Mouse (Mus musculus) forebrain, postnatal 0 days (tissue): ENCODE results near the gene Setd5. TPM values are rescaled to one million over a fixed set of nuclear protein-coding genes. Genes with fewer than 3 reads are reported as not detected.

Experiments used
- ATAC-seq: fragments of 200-750 bp; cut with Nextera tagmentation; 2 replicates; pipeline ENCODE4 v1.8.0; 2017; ENCODE audit warnings: mild to moderate bottlenecking, moderate library complexity
- DNase-seq: peaks from one replicate; pipeline ENCODE4 v3.0.0-alpha.2; 2015
- H3K27ac ChIP-seq: fragments of 300-500 bp; sonication (generic); 2 replicates; pipeline ENCODE4 v1.5.1; 2014; ENCODE audit warnings: low read depth, mild to moderate bottlenecking, antibody characterized with exemption, low read length, moderate library complexity, mixed read lengths
- H3K27me3 ChIP-seq: fragments of 300-500 bp; sonication (generic); 2 replicates; pipeline ENCODE4 v1.6.1; 2014; ENCODE audit warnings: mild to moderate bottlenecking, low read length, mixed read lengths; ENCODE audit not compliant: insufficient read depth
- H3K36me3 ChIP-seq: fragments of 300-500 bp; sonication (generic); 2 replicates; pipeline ENCODE4 v1.6.1; 2014; ENCODE audit warnings: mild to moderate bottlenecking, moderate library complexity; ENCODE audit not compliant: insufficient read depth
- H3K4me1 ChIP-seq: fragments of 300-500 bp; sonication (generic); 2 replicates; pipeline ENCODE4 v1.6.1; 2014; ENCODE audit warnings: antibody characterized with exemption; ENCODE audit not compliant: insufficient read depth
- H3K4me2 ChIP-seq: fragments of 300-500 bp; sonication (generic); 2 replicates; pipeline ENCODE4 v1.6.1; 2014; ENCODE audit warnings: low read depth, mild to moderate bottlenecking, moderate library complexity
- H3K4me3 ChIP-seq: fragments of 300-500 bp; sonication (generic); 2 replicates; pipeline ENCODE4 v1.5.1; 2014; ENCODE audit warnings: low read depth, low read length, mixed read lengths
- H3K9ac ChIP-seq: fragments of 300-500 bp; sonication (generic); 2 replicates; pipeline ENCODE4 v1.6.1; 2014; ENCODE audit warnings: mild to moderate bottlenecking
- H3K9me3 ChIP-seq: fragments of 300-500 bp; sonication (generic); 2 replicates; pipeline ENCODE4 v1.6.1; 2016; ENCODE audit warnings: low read length
- CTCF ChIP-seq: sonication (generic); IDR thresholded peaks from 2 replicates; pipeline ENCODE4 v1.5.1; 2016; ENCODE audit warnings: antibody characterized with exemption, control low read depth, low read depth
- WGBS: fragments of 180-500 bp; shearing (Covaris S2); extraction: QIAGEN DNeasy Blood & Tissue Kit; methylation state at CpG from one replicate; pipeline ENCODE4 v1.1.7; 2014; 5-methylcytosine and 5-hydroxymethylcytosine counted together
- polyA plus RNA-seq: library from polyadenylated mRNA; unstranded; fragments of >200 nt; fragmentation: Nextera tagmentation; extraction: Ambion mirVana; gene quantifications from 2 replicates; pipeline ENCODE4 v1.2.1, GENCODE M21; 2015
- total RNA-seq: library from RNA; depleted of rRNA; stranded (reverse); fragments of >200 nt; gene quantifications from 2 replicates; pipeline ENCODE4 v1.2.3, GENCODE M21; 2014

Setd5 gene
- total and polyA plus RNA-seq, 2 experiments from 2014 or later = 48.6 to 103 TPM

- Histone ChIP-seq H3K9ac (no peak overlapping the region), H3K4me1 (no peaks in the 10 kb centered on the region), H3K4me3 (no peak overlapping the region), H3K27ac (no peak overlapping the region), H3K27me3 (no peaks in the 10 kb centered on the region), H3K9me3 (no peaks in the 10 kb centered on the region), H3K36me3 (peaks cover 29% of the 10 kb centered on the region), H3K4me2 (no peak overlapping the region)
- DNase-seq (no peak), ATAC-seq (no peak)
- WGBS = 94% methylated on average over 4 of the region's 4 CpGs
- no peak for TF ChIP-seq CTCF
Measured at GRCm38 (mm10) chr6:113156064-113156463, 78.9 kb downstream of the Setd5 start.

DNA sequence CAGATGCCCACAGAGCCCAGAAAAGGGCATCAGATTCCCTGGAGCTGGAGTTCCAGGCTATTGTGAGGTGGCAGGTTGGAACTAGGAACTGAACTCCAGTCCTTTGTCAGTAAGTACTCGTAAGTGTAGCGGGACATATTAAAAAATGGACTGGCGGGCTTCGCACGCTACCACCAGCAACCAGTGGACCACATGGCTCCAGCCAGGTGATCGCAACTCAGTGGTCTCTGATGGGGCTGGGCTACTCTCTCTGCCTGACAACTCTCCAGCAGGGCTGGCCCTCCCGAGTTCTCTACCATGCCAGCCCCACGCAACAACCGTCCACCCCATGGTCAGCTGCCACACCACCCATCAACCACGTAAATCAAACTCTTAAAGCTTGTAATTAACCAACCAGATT, 82.9 kb downstream of the Setd5 start:
- Histone ChIP-seq H3K36me3 (no peaks in the 10 kb centered on the region), H3K27me3 (no peaks in the 10 kb centered on the region), H3K4me2 (no peak overlapping the region), H3K9ac (no peak overlapping the region), H3K4me3 (no peak overlapping the region), H3K9me3 (no peaks in the 10 kb centered on the region), H3K27ac (no peak overlapping the region), H3K4me1 (no peaks in the 10 kb centered on the region)
- no peak for DNase-seq
- TF ChIP-seq CTCF = no peak
- no peak for ATAC-seq
- WGBS = 97% methylated on average over 10 of the region's 10 CpGs

GRCm38 (mm10) chr6:113161982-113162381, 84.8 kb downstream of the Setd5 start:
- DNase-seq (no peak), ATAC-seq (no peak)
- no peak overlapping the region for H3K4me3 ChIP-seq
- no peak overlapping the region for H3K9ac ChIP-seq
- no peak overlapping the region for H3K27ac ChIP-seq
- no peaks in the 10 kb centered on the region for H3K27me3 ChIP-seq
- TF ChIP-seq CTCF = no peak
- H3K4me1 ChIP-seq = no peaks in the 10 kb centered on the region
- H3K36me3 ChIP-seq = no peaks in the 10 kb centered on the region
- H3K4me2 ChIP-seq = no peak overlapping the region
- WGBS = 90% methylated on average over 1 of the region's 1 CpGs
- no peaks in the 10 kb centered on the region for H3K9me3 ChIP-seq

DNA sequence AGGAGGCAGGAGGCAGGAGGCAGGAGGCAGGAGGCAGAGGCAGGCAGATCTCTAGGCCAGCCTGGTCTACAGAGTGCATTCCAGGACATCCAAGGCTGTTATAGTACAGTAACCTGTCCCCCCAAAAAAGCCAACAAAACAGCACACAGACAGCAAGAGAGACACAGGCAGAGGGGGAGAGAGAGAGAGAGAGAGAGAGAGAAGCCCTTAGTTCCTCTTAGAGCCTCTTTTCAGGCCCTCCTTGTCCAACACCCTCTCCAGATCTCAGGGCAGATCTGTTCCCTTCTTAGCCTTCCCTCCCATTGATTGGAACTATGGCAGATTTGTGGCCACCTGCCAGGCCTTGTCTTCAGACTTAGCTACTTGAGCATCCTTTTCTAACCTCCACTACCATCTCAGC, 86.3 kb downstream of the Setd5 start:
- ATAC-seq = no peak
- Histone ChIP-seq H3K36me3 (no peaks in the 10 kb centered on the region), H3K27ac (no peak overlapping the region), H3K27me3 (no peaks in the 10 kb centered on the region), H3K4me2 (no peak overlapping the region), H3K9ac (no peak overlapping the region), H3K9me3 (no peaks in the 10 kb centered on the region), H3K4me3 (no peak overlapping the region), H3K4me1 (no peaks in the 10 kb centered on the region)
- TF ChIP-seq CTCF = no peak
- DNase-seq = no peak

DNA sequence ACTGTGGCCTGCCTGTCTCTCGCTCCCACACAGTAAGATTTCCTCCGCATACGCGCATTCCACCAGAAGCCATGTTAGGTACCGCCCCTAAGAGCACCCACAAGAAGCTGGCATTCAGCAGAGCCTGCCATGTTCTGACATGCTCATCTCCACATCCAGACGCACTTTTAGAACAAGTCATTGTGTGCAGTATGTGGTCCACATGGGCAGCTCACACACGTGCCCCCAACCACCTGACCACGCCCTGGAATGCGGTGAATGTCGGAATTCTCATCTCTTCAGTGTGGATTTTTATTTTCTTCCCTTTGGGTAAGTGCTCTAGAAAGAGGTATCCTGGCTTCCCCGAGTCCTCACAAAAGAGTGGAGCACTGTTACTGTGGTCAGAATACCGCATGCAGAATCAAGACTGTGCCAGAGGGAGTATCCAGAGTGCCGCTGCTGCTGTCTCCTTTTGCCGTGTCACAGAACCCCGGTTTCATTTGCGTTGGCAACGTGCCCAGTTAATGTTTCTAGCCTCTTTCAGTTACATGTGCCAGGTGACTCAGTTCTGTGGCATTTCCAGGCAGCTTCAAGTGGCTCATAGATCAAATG, 89.6 kb downstream of the Setd5 start:
- Histone ChIP-seq H3K4me3 (no peak overlapping the region), H3K27me3 (no peaks in the 10 kb centered on the region), H3K4me1 (no peaks in the 10 kb centered on the region), H3K9ac (no peak overlapping the region), H3K36me3 (peaks cover 15% of the 10 kb centered on the region), H3K4me2 (no peak overlapping the region), H3K27ac (no peak overlapping the region), H3K9me3 (no peaks in the 10 kb centered on the region)
- DNase-seq = peak; percentile 52
- TF ChIP-seq CTCF = no peak
- peak; percentile 69 for ATAC-seq
- 52% methylated on average over 17 of the region's 17 CpGs for WGBS

- H3K4me2 ChIP-seq = no peak overlapping the region
- H3K27me3 ChIP-seq = no peaks in the 10 kb centered on the region
- WGBS = 92% methylated on average over 7 of the region's 7 CpGs
- no peaks in the 10 kb centered on the region for H3K9me3 ChIP-seq
- TF ChIP-seq CTCF = 0 out of 2 replicates have a peak, but pooled peaks have one; percentile 8
- no peak overlapping the region for H3K9ac ChIP-seq
- no peak overlapping the region for H3K4me3 ChIP-seq
- no peaks in the 10 kb centered on the region for H3K4me1 ChIP-seq
- ATAC-seq = no peak
- H3K27ac ChIP-seq = no peak overlapping the region
- H3K36me3 ChIP-seq = peaks cover 21% of the 10 kb centered on the region
- no peak for DNase-seq
Measured at GRCm38 (mm10) chr6:113168316-113168975, 91.3 kb downstream of the Setd5 start.

DNA sequence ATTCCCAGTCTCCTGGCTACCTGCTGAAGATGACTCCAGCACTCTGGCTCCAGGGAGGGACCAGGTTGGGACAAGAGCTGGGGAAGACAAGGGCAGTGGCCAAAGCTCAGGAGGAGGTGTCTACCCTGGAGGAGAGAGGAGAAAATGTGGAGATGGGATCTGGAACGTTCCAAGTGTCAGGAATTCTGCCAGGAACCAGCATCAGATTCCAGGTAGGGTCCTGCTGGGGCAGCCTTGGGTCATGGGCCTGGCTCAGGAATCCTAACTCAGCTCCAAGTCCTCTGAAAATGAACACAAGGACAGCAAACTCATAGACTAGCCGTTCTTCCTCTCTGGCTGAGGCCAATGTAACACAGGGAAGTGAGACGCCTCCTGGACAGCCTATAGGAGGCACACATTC, 92.7 kb downstream of the Setd5 start:
- Histone ChIP-seq H3K4me2 (no peak overlapping the region), H3K4me1 (no peaks in the 10 kb centered on the region), H3K9me3 (no peaks in the 10 kb centered on the region), H3K9ac (no peak overlapping the region), H3K27me3 (no peaks in the 10 kb centered on the region), H3K36me3 (peaks cover 28% of the 10 kb centered on the region), H3K4me3 (no peak overlapping the region), H3K27ac (no peak overlapping the region)
- no peak for ATAC-seq
- no peak for DNase-seq
- no peak for TF ChIP-seq CTCF
- WGBS = 77% methylated on average over 3 of the region's 3 CpGs
